Mouse (Mus musculus) frontal cortex, postnatal 10 days (tissue): Measurements from ENCODE around the gene S100a5.
A peak's percentile ranks its signal among the peaks of the same experiment; 100 is the strongest.

Experiments
- DNase-seq, 2 experiments: peaks; one replicate each; pipeline ENCODE4 v3.0.0; 2022; ENCODE audit warnings: low spot score in 2 of 2, mixed read lengths in 1 of 2

The S100a5 gene

GRCm38 (mm10) chr3:90625496-90625895, 17.2 kb downstream of the S100a5 start:
- no peak for DNase-seq

- DNase-seq, result no peak
These were observed 18.1 kb downstream of the S100a5 start for GRCm38 (mm10) chr3:90626266-90627021.

- DNase-seq, result no peak
These were observed 19.0 kb downstream of the S100a5 start for GRCm38 (mm10) chr3:90627366-90627765.

GRCm38 (mm10) chr3:90627807-90628206, 19.5 kb downstream of the S100a5 start:
- no peak for DNase-seq

GRCm38 (mm10) chr3:90629298-90629697, 21.0 kb downstream of the S100a5 start:
- DNase-seq, result no peak

GRCm38 (mm10) chr3:90631984-90632383, 23.7 kb downstream of the S100a5 start:
- no peak for DNase-seq

GRCm38 (mm10) chr3:90638511-90639275, 30.4 kb downstream of the S100a5 start:
- DNase-seq, result no peak

- DNase-seq, result no peak
These were observed 31.3 kb downstream of the S100a5 start for GRCm38 (mm10) chr3:90639511-90640154.

GRCm38 (mm10) chr3:90640981-90641380, 32.7 kb downstream of the S100a5 start:
- DNase-seq, result no peak

GRCm38 (mm10) chr3:90644220-90644619, 35.9 kb downstream of the S100a5 start:
- DNase-seq, result no peak

- no peak for DNase-seq
These were observed 39.0 kb downstream of the S100a5 start for GRCm38 (mm10) chr3:90647291-90647690.

GRCm38 (mm10) chr3:90648981-90649380, 40.7 kb downstream of the S100a5 start:
- DNase-seq, result no peak

- DNase-seq, result no peak
These were observed 41.5 kb downstream of the S100a5 start for GRCm38 (mm10) chr3:90649832-90650231.

- DNase-seq, result peak; percentile 43 to 75
These were observed 44.7 kb downstream of the S100a5 start for GRCm38 (mm10) chr3:90652878-90653508.

GRCm38 (mm10) chr3:90653717-90654116, 45.4 kb downstream of the S100a5 start, which contains the start of gene S100a7a:
S100a7a (plus strand) TSS chr3:90654017.
- DNase-seq, result no peak

- DNase-seq, result no peak
These were observed 49.1 kb downstream of the S100a5 start for GRCm38 (mm10) chr3:90657405-90657804.

- DNase-seq, result no peak
These were observed 51.2 kb downstream of the S100a5 start for GRCm38 (mm10) chr3:90659364-90660044.
